7 mouse cellular contexts compared by ENCODE assay signal in the genomic region with DNA sequence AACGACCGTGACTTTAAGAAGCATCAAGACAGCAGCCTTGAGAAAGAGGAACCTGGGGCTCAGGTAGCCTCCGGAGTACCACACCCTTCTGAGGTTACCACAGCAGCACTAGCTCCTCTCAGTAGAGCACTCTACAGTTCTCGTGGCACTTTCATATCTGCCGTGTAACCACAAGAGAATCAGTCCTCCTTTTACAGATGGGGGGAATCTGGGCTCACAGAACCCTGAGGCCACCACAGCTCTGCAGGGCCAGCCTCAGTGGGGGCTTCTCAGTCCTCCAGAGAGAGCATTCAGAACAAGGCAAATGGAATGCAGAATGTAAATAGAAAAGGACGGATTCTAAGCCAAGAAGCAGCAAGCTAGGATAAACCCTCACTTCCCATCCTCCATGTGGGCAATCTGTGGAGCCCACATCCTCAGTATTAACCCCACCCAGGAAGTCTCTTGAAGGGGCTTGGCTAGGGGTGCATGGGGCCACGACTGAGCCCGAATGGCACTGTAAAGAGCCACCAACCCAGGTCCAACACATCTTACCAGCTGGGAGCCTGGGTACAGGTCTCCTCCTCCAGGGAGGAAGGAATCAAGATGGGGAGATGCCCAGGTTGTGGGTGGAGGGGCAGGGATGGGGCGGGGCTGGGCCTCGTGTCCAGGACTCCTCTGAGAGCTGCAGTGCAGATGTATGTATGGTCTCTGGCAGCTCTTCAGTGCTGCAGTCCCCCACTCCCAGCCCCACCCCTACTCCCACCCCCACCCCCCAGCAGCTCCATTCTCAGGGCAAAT. TPM values are rescaled to one million over a fixed set of nuclear protein-coding genes. Genes with fewer than 3 reads are reported as not detected.
DNase-seq lines count a peak whose midpoint lies in the region; ATAC-seq and TF ChIP-seq lines count a peak whose summit lies in the region.

No protein-coding gene starts in this region.

- peak overlapping the region; percentile 98 for H3K4me2 ChIP-seq in forebrain, postnatal 0 days (ENCODE audit: low read depth)

- 51% methylated on average over 10 of the region's 10 CpGs for WGBS in forebrain, postnatal 0 days

- H3K36me3 ChIP-seq in forebrain, postnatal 0 days (ENCODE audit: insufficient read depth), result no peaks in the 10 kb centered on the region; the same call in 1 of the 2 replicates

- no peaks in the 10 kb centered on the region for H3K9me3 ChIP-seq in forebrain, postnatal 0 days (ENCODE audit: low read length)

- peak overlapping the region; percentile 59; the same call in 1 of the 2 replicates for H3K4me3 ChIP-seq in forebrain, postnatal 0 days (ENCODE audit: low read depth, low read length)

- peaks cover 10% of the 10 kb centered on the region for H3K4me1 ChIP-seq in forebrain, postnatal 0 days (ENCODE audit: insufficient read depth)

- H3K27me3 ChIP-seq in forebrain, postnatal 0 days (ENCODE audit: insufficient read depth, low read length), result no peaks in the 10 kb centered on the region; the same call in 1 of the 2 replicates

- DNase-seq in 3134 (ENCODE audit: extremely low read depth, insufficient read length, low spot score), result peak; percentile 24
- peak; percentile 24 for DNase-seq in A20 (ENCODE audit: low read depth, low spot score)
- DNase-seq in forebrain, postnatal 0 days, result no peak
- DNase-seq in lung, postnatal 36 days, result peak; percentile 47
- DNase-seq in thymus, postnatal 0 days (ENCODE audit: low spot score), result peak; percentile 23
- no peak for DNase-seq in layer of hippocampus, adult 9-10 months (ENCODE audit: low spot score)
- DNase-seq in kidney, adult 11 months, result no peak

- H3K27ac ChIP-seq in forebrain, postnatal 0 days (ENCODE audit: low read depth, low read length), result no peak overlapping the region; the same call in 1 of the 2 replicates

- H3K9ac ChIP-seq in forebrain, postnatal 0 days, result no peak overlapping the region

- no peak for ATAC-seq in forebrain, postnatal 0 days

- TF ChIP-seq CTCF in forebrain, postnatal 0 days (IDR thresholded peaks at IDR 0.05; ENCODE audit: low read depth), result no peak

RNA-seq across cellular contexts. Expression of a gene that starts 1.8 kb away (rescaled TPM):
- 52.3 and 57.2 TPM in 2 replicates for total RNA-seq in forebrain, postnatal 0 days (2014; rRNA removed)
- 40.5 and 50.2 TPM in 2 replicates for polyA plus RNA-seq in forebrain, postnatal 0 days (2015; fragmentation: Nextera tagmentation; extraction: Ambion mirVana)
- 131 TPM in 2 replicates for polyA plus RNA-seq in thymus, postnatal 0 days (2015; fragmentation: Nextera tagmentation; extraction: Ambion mirVana)

RNA-seq across cellular contexts. Expression of a gene that starts 46.5 kb away (rescaled TPM):
- 0.48 and 0.62 TPM in 2 replicates for total RNA-seq in forebrain, postnatal 0 days (2014; rRNA removed)
- 0.18 and 0.29 TPM in 2 replicates for polyA plus RNA-seq in forebrain, postnatal 0 days (2015; fragmentation: Nextera tagmentation; extraction: Ambion mirVana)
- 25.4 and 26.8 TPM in 2 replicates for polyA plus RNA-seq in thymus, postnatal 0 days (2015; fragmentation: Nextera tagmentation; extraction: Ambion mirVana)

Comparison
In these comparisons a context has a peak if more than half of its experiments do, and no peak if none do; other contexts are left out.
1. DNase-seq: peak in 3134 (single experiment), A20 (single experiment), lung, postnatal 36 days (single experiment) and thymus, postnatal 0 days (single experiment); none in forebrain, postnatal 0 days (single experiment), layer of hippocampus, adult 9-10 months (single experiment) and kidney, adult 11 months (single experiment).
2. RNA of a gene that starts 46.5 kb away (polyA plus RNA-seq): 25.4 to 26.8 TPM in thymus, postnatal 0 days; 0.18 to 0.29 TPM in forebrain, postnatal 0 days; every median in the first group is over 10 times any median in the second.